Mouse (Mus musculus): ENCODE data around the gene Erg28.

Gene Erg28

DNA sequence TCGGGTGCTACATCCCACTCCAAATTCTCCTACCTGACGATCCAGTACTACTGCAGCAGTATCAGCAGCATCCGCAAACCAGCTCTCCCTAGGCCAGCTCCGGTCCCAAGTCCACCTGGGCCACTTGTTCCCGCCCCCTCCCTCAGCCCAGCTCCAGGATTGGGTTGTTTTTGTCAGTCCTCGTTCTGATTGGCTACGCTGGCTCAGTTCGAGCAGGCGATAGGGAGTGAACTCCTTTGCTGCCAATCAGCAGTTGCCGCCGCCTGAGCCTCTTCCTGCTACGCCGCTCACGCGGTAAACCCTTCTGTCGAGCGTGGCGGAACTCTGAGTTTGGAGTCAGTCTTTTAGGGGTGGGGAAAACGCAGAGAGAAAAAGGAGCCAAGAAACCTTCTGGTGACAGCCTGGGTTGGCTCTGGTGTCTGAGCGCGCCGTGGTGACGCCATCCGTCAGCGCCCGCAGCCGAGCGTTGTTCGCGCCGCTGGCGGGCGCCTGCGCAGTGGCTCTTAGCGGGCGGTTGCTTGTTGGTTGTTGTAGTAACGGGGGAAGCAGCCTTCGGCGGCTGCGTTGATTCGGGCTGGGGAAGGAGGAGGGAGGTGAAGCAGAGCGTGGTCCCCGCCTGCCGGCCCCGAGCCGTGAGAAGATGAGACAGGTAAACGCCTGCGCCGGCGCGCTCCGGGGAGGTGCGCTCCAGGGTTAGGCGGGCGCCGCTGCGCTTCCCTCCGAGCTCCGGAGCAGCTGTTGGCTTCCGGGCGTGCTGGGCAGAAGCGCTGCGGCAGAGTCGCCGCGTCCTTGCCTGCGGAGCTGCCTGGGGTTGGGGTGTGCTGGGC, at the start of gene Erg28, which contains the start of gene Ttll5:
Erg28 (minus strand) TSS at position 113 of the 827 bp plus-strand sequence.
Ttll5 (plus strand) TSS at position 222 of the 827 bp plus-strand sequence.
- DNase-seq = peak; percentile 95

DNA sequence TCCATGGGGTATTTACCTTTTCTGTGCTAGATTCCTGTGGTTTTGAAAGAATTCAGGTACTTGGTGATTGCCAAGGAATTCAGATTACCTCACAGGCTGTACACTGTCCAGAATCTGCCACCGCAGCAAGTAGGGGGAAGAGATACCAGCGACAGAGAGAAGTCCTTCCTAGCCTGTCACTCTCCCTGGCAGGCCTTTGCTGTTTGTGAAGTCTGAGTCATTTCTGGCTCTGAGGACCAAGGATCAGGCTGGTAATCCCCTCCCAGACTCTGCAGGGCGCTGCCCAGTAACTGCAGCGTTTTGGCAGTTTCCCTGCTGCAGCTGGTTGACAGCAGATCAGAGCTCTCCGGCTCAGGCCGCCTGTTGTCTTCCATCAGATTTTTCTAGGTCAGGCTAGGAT, 45.1 kb upstream of the Erg28 start:
- no peak for DNase-seq

DNA sequence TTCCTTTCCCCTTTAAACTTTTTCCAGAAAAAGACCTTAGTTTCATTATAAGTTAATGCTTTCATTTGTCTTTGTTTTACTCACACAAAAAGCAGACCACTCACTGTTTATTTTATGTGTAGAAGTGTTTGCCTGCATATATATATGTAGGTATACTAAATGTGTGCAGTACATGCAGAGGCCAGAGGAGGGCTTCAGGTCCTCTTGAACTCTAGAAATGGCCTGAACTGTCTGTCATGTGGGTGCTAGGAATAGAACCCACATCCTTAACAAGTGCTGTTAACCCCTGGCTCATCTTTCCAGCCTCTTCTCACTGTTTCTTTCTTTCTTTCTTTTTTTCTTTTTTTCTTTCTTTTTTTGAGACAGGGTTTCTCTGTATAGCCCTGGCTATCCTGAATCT, 42.8 kb upstream of the Erg28 start:
- no peak for DNase-seq

DNA sequence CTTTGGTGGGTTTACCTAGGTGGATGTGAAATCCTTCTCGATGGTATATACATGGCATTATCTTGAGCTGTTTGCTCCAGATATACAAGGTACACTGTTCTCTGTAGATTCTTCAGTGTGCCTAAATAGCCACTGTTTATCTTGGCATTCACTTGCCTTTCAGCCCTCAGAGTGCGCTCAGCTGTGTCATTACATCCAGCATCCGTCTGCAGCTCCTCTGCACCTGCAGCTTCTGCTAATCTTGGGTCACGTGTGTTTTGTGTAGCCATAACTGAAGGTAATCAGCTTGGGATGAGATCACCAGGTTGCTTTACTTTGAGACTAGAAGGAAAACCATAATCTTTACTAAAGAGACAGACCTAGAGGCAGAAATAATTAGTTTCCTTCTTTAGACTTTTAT, 42.3 kb upstream of the Erg28 start:
- DNase-seq = no peak

DNA sequence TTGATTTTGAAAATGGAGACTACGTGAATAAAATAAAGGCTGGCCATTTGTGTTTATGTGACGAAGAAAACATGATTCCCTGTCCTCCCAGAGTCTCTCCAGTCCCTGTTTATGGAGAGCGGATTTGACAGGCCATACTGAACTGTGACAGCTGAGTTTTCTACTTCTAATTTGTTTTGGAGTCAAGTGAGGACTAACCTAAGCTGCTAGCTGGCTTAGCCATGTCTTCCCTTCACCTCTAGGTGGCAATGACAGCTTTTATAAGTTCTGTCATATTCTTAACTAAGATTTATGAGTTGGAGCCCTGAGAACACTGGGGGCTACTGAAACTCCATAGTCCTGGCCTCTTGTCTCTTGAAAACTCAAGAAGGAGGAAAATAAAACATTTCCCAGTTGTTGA, 41.2 kb upstream of the Erg28 start:
- no peak for DNase-seq

DNA sequence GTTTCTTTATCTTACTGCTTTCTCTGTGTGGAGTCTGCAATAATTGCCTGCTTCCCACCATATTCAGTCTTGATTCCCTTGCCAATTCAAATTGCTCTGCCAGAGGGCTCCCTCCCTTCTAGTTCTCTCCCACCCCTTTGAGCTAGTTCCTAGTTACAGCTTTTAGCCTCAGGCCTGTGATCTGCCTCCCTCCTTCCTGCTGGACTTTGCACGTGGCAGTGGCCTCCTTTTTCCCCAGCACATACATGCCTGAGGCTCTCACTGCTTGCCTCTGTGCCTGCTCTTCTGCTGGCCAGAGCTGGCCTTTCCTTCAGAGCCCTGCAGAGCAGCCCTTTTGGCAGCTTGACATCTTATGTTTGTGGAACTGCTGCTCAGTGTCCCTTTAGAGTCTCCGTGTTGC, 38.2 kb upstream of the Erg28 start:
- no peak for DNase-seq

DNA sequence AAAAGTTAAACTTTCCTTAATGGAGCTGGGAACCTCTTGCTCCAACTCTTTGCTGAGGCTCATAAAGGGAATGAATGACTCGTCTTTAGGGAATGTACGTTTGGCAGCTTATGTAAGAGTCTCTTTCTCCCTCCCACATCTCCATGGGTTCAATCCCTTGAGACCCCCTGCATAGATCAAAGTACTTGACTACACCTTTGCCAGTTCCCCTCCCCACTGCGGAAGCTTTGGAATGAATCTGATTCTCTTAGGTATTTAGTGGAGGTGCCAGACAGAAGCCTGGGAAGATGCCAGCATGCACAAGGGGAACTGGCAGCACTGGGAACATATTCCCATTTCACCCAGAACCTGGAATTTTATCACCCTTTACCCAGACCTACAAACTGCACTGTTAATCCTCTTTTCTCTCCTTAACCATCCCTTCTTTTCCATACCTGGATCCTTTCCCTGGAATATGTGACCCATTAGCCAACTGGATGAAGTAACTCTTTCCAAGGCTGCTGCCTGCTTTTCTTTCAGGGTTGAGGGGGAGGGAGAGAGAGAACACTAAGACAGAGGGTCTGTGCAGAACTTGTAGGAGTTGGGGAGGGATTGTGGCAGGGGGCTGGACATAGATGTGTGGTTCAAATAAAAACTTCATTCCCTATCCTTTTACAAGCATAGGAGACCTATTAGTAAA, 35.3 kb upstream of the Erg28 start:
- no peak for DNase-seq

DNA sequence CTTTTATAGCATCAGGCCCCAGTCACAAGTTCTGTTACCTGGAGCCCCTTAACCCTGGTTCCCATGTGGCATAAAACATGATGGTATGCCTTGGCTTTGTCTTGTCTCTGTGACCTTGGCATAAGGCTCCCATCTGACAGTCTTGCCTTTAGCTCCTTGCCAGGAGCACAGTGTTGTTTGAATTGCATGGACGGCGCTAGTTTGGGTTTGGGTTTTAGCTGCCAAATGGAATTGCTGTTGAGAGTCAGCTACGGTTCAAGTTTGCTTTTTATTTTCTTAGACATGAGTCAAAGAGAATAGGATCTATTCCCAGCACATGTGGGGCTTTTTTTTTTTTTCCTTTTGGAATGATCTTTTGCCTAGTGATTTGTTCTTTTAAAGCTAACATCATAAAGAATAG, 34.8 kb upstream of the Erg28 start:
- DNase-seq = no peak

DNA sequence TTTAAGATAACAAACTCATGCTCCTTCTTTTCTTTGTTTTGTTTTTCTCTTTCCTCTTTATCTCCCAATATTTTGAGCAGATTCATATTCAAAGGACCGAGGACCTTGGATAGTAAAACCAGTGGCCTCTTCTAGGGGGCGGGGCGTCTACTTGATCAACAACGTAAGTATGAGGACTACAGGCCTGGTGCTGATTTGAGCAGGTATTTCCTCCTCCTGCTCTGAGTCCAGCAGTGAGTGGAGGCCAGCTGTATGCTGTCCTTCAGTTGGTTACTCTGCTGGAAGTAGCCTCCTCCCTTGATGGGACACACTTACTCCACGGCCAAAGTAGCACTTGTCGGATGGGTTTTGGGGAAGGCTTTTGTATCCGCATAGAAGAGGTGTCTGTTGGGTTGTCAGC, 33.0 kb upstream of the Erg28 start:
- no peak for DNase-seq

DNA sequence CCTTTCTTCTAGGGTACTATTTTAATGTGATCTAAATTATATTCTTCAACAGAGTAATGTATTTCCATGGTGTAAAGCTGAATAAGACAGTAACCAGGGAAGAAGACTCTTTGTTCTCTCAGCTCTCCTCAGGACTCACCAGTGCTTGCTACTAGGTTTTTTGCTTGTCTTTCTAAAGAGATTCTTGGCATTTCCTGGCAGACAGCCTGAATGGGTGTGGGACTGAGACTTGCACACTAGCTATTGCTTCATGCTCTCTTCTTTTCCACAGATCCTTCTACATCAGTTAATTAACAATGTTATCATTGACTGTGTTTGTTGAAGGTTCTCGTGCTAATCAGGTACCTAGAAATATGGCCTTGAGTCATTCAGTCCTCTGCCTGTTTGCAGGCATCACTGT, 29.9 kb upstream of the Erg28 start:
- no peak for DNase-seq

DNA sequence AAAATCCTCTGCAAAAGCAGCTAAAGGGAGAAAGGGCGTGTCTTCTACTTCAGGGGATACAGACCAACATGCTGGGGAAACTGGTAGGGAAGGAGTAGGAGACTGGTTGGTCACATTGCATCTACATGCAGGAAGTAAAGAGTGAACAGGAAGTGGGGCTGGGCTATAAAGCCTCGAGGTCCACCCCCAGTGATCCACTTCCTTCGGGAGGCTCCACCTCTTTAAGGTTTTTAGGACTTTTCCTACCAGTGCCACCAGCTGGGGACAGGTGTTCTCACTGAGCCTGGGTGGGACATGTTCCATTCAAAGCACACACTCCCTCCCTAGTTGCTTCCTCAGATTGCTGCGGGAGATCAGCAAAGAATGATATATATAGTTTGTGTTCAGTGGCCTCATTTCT, 29.5 kb upstream of the Erg28 start:
- DNase-seq = no peak

DNA sequence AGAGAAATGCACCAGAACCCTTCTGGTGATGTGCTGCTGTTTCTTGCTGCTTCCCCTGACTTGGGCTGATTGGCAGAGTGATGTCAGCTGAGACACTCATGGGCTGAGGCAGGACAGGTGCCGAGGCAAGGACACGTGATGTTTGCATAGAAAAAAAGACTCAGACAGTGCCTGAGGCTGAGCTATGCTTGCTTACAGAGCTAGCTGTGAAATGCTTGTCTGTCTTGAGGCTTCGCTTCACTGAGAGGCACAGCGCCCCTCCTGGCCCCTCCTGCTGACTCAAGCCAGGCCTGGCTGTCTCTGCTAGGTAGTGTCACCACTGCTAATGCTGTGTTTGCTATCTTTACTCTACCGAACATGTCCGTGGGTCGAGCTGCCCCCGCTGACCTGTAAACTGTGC, 26.3 kb upstream of the Erg28 start:
- DNase-seq = no peak

DNA sequence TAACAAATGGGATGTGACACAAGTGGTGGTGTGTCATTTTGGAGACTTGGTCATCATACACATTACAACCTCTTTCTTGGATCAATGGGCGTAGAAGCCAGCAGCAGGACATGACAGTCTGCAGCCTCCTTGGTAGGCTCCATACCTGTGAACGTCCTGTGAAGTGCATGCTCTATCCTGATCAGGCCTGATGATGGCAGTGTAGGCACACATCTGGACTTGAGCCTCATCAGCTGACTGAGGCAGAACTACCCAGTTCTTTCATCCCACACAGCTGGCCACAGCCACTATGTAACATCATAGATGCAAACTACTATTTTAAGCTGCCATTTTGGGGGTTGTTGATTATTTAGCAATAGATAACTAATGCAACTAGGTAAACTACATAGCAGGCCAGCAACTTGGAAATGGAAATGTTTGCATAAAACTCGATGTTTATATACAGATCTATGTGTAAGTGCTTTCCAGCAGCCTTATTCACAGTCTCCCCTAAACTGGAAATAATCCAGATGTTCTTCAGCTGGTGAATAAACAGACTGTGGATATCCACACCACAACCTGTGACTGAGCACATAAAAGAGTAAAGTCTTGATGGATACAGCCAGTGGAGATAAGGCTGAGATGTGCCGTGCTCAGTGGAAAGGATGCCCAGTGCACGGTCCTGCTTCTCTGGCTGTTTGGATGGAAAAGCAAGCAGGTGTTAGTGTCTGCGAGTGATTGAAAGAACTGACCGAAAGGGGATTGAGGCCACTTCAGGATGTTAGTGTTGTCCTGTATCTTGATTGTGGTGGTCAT, 24.0 kb upstream of the Erg28 start:
- no peak for DNase-seq

DNA sequence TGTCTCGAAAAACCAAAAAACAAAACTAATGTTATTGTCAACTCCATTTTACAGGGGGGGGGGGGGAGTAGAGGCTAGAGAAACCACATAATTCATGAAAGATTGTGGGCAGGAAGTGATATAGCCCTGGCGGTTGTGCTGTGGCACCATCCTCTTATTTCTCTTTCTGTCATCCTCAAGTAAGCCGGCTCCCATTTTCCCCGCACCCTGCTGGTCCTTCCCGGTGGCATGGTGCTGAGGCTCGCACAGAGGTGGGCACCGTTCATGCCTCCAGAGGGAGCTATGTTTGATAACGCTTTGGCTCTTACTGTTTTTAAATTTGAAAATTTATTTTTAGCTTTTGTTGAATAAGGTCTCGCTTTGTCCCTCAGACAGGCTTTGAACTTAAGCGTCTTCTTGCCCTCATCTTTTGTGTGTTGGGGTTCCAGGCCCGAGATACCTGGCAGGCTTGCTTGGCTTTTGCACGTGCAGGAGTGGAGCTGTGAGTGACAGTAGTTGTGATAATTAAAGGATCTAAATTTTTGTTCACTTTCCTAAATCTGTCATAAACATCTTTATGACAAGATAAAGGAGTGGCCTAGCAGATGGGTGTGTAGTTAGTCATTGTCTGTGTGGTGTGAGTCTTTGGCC, 15.1 kb upstream of the Erg28 start:
- DNase-seq = no peak

DNA sequence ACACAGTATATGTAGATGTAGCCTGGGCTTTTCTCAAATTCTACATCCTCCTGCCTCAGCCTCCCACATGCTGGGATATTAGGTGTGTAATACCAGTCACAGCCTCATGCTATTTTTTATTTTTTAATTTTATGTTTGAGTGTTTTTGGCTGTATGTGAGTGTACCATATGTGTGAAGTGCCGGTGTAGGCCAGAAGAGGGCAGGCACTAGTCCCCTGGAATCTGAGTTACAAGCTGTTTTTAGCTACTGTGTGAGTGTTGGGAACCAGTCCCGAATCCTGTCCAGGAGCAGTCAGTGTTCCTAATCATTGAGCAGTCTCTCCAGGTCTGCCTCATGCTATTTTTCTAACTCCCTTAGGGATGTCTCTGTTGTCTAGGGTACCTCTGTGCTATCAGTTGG, 13.4 kb upstream of the Erg28 start:
- DNase-seq = no peak

DNA sequence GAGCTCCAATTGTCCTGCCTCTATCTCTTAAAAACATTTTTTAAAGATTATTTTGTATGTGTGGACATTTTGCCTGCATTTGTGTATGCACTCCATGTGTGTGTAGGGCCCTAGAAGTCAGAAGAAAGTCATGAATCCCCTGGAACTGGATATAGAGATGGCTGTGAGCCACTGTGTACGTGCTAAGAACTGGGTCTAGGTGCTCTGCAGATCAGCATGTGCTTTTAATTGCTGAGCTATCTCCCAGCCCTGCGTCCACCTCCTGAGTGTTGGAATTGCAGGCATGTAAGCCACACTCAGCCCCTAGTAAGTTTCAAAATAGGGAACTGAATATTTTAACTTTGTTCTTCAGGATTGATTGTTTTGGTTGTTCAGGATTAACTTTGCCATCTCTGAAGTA, 10.2 kb upstream of the Erg28 start:
- DNase-seq = no peak

DNA sequence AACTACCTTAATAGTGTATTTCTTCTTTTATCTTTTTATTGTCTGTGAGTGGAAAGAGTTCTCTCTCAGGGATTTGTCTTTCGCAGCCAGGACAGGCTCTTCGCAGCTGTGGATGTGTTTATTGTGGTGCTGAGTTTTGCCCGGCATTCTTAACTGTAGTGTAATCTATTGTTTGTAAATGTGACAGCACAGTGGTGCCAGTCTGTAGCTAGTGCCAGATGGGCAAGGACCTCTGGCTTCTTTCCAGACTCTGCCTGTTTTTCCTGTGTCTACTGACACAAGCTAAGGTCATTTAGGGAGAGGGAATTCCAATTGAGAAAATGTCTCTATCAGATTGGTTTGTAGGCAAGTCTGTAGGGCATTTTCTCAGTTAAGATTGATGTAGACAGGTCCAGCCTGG, 6.3 kb upstream of the Erg28 start:
- DNase-seq = no peak

DNA sequence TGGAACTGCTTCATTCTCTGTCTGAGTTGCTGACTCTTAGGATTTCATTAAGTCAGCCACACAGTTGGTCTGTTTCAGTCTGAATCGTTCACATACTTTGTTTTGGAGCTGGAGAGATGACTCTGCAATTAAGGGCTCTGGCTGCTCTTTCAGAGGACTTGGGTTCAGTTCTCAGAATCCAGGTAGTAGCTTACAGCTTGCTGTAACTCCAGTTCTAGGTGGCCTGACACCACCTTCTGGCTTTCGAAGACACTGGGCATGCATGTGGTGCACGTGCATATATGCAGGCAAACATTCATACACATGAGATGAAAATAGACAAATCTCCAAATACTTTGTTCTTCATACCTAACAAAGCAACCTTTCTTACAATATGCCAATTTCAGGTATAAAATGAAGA, 5.5 kb upstream of the Erg28 start:
- DNase-seq = no peak

DNA sequence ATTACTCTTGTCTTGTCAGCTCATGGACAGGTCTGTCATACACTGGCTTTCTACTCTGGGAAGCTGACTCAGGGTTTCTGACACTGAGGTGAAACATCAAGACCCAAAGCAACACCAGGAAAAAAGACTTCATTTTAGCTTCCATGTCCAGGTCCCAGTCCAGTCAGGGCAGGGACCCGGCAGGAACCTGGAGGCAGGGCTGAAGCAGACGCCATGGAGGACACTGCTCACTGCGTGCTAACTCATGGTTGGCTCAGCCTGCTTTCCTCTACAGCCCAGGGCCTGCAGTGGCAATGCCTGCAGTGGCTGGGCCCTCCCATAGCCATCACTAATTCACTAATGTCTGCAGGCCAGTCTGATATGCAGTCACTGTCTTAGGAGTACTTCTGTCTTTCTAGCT, 4.5 kb upstream of the Erg28 start:
- DNase-seq = no peak

DNA sequence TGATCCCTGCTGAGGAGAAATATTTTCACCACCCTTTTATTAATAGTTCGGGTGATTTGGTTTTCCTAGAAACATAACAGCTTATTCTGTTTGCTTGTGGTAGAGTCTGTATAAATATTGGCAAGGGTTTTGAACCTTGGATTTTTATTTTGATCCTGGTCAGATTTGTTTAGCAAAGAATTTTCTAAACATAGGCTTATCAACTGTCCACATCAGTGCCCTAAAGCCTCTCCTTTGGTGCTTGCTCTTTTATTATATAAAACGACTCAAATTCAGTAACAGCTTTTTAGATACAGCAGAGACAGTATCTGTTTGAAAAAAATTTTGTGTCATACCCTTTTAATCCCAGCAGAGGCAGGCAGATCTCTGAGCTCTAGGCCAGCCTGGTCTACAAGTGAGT, 1.5 kb upstream of the Erg28 start:
- DNase-seq = no peak

DNA sequence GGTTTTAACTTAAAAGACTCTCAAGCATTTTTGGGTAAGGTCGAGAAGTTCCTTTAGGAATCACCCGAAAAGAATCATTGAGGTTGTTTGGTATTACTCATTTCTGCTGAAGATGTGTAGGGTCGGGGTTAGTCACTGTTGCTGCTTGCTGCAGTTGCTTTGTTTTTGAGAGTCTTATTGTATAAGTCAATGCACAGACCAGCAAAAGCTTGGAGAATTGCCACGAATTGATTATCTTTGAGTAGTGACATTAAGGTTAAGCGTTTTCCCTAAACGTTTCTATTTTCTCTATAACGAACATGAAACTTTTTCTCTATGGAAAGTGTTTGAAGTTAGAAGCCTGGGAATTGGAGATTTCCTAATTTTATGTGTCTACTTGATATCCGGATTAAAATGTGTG, 1.0 kb upstream of the Erg28 start:
- DNase-seq = no peak

DNA sequence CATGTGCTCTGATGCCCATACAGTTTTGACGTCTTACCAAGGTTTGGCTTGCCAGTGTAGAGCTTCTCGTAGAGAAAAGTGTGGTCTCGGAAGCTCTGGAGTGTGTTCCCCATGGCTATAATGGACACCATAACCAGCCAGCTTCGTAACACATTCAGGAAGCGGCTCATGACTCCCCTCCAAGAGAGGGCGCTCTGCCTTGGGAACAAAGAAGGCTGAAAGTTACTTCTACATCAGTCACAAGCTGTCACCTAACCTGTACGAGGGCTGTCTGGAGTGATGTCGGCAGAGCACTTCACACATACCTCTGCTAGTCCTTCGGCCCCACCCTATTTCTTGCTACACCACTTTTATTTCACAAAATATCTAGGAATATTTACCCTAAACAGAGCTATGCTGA, 2.3 kb downstream of the Erg28 start:
- no peak for DNase-seq

DNA sequence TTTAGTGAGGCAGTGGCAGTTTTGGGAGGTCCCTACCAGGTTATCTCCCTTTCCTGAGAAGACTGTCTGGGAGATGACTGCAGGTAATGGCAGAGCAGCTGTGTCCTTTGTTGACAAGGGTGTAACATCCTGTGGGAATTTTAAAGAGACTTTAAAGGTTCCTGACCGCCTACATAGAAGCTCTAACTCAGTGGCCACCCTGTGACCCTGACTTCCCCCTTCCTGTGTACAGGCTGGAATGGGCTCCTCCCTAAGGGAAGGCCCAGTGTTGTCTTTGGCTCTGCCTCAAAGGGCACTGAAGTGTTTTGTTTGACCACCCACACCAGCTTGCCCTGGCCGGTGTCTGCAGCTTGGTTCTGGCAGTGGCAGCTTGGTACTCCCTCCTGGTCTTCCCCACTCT, 10.8 kb downstream of the Erg28 start:
- no peak for DNase-seq
